Mouse (Mus musculus) stomach, postnatal 0 days (tissue): ENCODE measurements around the gene Pttg1ip.

ENCODE experiments used
- CTCF ChIP-seq: IDR thresholded peaks from 2 replicates; pipeline ENCODE4 v1.5.1; 2016; ENCODE audit warnings: antibody characterized with exemption, low read depth, mild to moderate bottlenecking, moderate library complexity
- EP300 ChIP-seq: optimal IDR thresholded peaks from 2 replicates; pipeline ENCODE3; 2016; ENCODE audit warnings: antibody characterized with exemption

DNA sequence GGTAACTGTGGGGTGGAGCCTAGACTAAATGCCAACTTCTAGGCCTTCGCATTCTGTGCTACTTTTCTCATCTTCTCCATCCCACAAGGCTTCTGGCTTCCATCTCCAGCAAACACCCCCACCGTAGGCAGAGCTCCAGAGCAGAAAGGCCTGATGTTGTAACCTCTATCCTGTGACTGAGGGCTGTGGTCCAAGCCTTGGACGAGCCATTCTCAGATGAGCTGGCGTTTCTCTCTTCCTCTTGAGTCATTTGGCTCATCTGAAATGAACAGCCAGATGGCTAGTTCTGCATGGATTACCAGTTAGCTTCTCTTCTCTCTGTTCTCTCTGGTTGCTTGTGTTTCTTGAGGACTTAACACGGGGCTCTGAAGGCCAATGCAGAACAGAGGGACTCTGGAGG is 36.6 kb upstream of the Pttg1ip start:
- TF ChIP-seq CTCF, result no peak
- no peak for TF ChIP-seq EP300
